Mouse (Mus musculus) layer of hippocampus, postnatal 10 days (tissue): ENCODE results near the gene Scaf4. TPM values are rescaled to one million over a fixed set of nuclear protein-coding genes. Genes with fewer than 3 reads are reported as not detected.

ENCODE experiments used
- DNase-seq, 2 experiments: peaks; one replicate each; pipeline ENCODE4 v3.0.0; 2021; ENCODE audit warnings: low spot score in 2 of 2
- total RNA-seq, 2 experiments: library from RNA; stranded (reverse); gene quantifications; 2 replicates each; pipeline ENCODE4 v1.2.3; 2021

The Scaf4 gene
- total RNA-seq, 2 experiments from 2014 or later = 52.1 to 57.5 TPM

DNA sequence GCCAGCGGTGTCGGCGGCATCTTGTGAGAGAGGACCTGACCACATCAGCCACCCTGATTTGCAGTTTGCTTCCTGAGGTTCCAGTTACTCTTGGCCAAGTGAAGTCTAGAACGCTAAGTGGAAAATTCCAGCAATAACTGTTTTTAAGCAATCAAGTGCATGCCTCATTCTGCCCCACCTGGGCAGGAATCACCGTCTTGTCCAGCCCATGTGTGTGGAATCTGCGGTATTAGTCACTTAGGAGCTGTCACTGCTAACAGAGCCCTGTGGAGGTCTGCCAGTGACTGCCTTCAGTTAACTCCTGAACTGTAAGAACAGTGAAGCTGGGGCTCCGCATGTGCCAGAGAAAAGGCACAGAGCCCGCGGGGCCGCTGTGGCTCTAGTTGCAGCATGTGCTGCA is 73.6 kb downstream of the Scaf4 start:
- no peak for DNase-seq

DNA sequence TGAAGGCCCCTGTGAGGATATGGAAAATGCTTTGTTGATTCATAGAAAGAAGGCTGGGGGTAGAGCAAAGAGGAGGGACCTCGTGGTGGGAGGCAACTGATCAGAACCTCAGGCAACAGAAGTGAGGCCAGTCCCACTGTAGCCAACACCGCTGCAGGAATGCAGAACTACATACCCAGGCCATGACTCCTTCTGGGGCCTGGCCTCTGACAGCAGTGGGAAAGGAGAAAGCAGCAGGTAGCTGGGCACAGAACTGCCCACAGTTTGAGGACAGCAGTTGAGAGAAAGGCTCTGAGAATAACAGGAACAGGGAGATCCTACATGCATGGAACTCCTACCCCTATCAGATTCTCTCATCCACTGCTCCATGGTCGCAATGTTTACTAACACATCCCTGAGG is 75.3 kb downstream of the Scaf4 start:
- no peak for DNase-seq

DNA sequence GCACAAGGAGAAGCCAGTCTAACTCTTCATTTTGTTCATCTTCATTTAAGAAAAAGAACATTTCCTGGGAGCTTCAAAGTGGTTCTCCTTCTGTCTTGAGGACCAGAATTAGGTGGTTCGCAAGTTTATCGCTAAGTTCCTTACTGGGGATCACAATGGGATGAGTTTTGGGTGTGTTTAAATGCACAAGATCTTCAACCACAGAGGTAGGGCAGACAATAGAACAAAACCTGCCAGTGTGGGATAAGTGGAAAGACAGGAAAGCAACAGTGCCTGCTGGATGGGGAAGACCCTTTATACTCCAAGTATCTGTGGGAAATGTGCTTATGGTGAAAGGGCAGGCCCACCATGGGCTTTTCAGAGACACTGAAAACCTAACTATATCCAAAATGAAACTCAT is 79.4 kb downstream of the Scaf4 start:
- no peak for DNase-seq

DNA sequence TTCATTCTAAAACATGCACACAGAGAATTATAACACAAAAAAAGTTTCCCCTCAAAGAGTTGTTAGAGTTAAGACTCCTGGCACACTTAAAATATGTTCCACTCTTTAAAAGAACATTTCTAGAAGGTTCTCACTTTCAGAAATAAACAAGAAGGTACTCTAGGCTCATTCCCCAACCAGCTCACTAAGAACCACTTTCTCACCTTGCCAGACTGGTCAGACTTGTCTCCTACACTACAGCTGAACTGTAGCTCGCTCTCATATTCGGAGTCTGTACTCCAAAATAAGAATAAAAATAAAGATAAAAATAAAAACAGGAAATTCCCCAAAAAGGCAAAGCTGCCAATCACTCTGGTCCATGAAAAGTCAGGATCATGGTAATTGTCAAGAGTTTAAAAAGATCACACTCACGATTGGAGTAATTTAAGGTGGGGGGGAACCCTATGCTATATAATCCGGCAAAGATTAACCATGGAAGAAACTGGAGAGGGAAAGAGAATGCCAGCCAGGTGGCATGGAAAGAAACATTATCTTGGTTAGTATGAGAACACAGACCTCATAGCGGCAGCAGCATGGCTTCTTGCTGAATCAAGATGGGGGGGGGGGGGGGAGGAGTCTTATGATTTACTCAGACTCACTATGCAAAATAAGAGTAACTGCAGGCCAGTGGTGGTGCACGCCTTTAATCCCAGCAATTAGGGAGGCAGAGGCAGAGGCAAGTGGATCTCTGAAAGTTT is 80.9 kb downstream of the Scaf4 start:
- DNase-seq = no peak

DNA sequence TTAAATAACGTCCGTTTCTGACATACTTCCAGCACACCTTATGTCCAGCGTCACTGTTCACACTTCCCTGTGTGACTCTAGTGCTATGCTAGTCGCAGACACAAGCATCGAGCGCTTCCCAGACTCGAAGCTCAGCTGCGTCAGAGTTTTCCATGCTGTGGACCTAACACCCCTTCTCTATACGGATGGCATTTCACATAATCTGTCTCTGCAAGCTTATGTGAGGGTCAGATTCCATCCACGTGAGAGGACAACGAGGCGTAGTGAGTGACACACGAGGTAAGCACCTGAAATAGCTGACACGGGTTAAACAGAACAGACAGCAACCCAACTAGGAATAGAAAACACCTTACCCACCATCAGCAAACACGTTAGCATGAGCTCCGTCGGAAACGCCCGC is 82.2 kb downstream of the Scaf4 start:
- DNase-seq = no peak

DNA sequence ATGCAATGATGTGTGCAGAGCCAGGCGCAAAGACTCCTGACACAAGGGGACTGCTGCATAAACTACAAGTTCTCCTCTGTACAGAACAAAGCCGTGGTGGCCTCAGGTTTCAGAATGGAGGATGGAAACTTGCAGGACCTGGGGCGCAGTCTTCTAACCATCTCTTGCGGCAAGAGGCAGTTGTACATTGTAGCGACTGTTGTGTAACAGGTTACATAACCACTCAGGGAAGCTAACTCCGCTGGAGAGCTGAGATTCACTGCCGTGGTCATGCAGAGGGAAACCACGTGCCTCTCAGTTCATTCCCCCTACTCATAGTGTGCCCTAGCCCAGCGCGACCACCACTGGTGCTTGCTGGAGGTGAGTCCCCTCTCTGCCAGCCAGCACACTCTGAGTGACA is 85.1 kb downstream of the Scaf4 start:
- no peak for DNase-seq

DNA sequence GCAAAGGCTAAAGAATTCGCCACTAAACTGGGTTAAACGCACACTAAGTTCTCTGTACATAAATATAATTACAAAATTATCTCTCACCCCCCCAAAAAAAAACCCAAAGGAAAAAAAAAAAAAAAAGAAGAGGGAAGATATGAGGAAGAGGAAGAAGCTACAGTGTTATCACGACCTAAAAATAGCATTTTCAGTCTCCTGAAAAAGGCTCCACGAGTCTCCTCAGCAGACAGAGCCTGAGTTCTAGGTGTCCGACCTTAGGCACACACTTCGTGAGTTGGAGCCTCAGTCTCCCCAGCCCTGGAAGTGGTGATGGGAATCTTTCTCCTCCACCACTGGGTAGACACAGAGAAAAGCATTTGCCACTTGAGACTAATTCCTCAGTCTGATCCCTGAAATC is 85.7 kb downstream of the Scaf4 start:
- no peak for DNase-seq

DNA sequence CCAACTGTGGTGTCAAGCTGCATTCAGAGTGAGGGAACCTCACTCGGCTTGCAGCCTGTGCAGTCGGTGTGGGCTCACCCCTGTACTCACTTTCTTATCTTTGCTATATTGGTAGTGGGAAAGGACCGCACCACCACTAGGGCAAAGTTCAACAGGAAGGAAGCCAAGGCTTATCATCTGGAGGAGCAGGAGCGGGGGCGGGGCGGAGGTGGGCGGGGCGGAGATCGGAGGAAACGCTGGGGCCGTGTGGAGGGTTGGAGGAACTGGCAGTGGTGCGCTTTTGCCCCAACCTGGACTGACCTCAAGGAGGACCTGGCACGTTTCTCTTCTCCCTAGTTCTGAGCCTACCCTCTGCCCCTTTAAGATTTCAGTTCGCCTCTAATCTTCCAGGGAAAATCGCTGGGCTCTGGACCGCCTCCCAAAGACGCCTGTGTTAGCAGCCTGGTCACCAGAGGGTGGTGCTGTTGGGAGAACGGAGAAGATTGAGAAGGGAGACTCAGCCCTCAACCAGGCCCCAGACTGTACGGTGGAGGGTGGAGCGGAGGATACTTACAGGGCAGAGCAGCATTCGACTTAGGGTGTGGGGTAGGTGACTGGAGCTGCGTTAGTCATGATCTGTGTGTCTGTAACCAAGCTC is 86.8 kb downstream of the Scaf4 start:
- DNase-seq = peak; percentile 72 to 78

DNA sequence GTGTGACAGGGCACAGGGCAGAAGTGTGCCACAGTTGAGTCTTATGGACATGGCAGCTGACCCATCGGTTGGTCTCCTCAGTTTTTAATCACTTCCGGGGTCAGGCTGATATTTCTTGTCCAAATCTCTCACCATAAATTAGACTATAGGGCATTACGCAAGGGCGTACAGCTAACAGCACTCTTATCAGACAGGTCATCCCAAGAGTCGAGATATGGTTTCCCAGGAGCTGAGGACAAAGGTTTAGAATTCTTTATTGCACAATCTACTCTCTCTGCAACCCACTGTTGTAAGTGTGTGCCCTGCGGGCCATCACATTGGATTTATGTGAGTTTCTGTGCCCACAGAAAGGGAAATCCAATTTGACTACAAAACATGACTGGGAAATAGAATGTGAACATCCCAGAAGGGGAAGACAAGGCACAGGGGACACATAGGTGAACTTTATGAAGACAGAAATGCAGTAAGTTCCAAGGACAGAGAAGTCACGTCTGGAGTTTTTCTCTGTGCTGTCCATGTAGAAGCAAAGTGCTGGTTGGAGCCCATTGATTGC is 87.5 kb downstream of the Scaf4 start:
- DNase-seq = no peak

DNA sequence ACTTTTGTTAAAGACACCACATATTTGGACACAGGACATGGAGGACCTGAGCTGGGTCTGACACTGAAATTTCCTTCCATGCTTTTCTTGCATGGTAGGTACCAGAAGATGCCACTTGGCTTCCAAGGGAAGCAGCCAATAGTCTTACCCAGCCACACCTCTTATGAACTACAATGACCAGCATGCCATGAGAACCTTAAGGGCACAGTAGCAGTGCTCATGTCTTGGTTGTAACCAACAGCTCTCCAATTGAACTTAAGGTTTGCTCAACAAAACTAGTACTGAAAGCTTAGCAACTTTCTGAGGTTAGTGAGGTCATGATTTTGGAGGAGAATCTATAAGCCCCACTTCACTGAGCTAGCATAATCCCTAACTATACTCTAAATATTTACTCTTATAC is 90.6 kb downstream of the Scaf4 start:
- DNase-seq = no peak

DNA sequence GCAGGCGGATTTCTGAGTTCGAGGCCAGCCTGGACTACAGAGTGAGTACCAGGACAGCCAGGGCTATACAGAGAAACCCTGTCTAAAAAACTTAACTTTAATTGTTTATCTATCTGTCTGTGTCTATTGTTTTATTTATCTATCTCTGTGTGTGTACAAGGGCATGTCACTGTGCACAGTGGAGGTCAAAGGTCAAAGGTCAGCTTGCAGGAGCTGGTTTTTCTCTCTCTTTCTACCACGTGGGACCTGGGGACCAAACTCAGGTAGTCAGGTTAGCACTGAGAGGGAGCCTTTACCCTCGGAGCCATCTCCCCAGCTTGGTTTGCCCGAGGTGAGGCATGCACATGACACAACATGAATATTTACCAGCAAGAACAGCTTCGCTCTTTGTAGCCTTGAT is 93.0 kb downstream of the Scaf4 start:
- DNase-seq = no peak

DNA sequence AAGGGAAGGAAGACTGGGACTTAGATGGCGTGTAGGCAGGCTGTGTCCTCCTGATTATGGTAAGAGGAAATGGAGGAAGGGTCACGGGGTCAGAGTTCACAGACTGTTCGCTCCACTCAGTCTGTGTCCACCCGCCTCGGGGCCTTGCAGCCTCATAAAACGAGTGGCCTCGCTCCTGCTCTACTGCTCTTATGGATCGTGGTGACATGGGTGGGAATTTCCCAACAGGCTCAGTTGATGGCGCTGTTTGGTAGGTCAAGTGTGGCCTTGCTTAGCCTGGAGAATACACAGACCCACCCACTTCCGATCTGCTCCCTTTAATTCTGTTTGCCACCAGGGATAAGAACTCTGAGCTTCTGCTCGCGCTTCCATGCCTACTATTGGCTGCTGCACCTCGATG is 96.8 kb downstream of the Scaf4 start:
- DNase-seq = no peak

DNA sequence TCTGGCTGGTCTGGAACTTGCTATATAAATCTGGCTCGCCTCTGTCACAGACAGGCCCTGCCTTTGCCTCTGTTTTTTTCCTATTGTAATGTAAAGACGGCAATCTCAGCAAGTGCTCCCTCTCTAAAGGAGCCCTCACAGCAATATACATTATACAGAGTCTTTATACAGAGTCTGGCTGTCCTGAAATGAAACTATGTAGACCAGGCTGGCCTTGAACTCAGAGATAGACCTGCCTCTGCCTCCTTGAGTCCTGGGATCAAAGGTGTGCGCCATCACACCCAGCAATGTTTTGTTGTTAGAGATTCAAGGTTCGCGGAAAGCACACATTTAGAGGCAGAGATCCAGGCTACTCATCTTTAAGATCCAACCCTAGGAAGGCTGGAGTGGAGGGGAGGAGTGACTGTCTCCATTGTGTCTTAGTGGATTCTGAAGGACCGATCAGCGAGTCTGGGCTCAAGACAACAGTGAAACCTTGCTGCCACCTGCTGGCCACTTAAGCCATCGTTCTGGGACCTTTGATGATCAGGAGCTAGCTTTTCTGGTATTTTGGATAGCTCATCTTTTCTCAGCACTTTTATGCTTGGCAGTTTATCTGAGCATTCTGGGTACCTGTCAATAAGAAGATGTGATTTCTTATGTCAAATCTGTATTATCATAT is 98.2 kb downstream of the Scaf4 start:
- peak; percentile 87 to 88 for DNase-seq

DNA sequence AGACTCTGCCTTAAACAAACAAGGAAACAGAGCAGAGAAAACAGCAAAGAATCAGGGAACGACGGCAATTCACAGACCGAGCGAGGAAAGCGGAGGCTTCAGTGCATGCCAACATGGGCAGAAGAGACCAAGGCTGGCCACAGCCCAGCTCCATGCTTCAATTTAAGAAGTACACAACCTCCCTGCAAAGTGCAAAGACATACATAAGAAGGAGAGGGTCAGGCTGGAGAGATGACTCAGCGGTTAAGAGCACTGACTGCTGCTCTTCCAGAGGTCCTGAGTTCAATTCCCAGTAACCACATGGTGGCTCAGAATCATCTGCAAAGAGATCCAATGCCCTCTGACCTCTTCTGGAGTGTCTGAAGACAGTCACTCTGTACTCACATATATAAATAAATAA is 100.2 kb downstream of the Scaf4 start:
- no peak for DNase-seq

DNA sequence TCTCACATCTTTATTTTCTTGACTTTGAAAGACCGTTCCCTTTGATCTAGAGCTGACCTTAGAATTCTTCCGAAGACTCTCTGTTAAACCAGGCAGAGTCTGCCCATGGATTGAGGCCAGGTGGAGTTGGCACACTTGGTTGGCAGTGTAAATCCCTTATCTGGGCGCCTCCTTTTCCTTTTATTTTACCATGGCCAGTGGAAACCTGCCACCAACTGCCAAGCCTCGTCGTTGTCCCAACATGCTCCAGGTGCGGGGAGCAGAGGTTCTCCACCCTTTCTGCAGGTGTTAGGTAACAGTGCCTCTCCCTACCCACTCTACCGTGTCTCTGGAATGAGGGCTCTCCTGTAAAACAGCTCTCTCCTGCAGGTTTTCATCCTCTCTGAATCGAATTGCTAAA is 102.6 kb downstream of the Scaf4 start:
- no peak for DNase-seq

DNA sequence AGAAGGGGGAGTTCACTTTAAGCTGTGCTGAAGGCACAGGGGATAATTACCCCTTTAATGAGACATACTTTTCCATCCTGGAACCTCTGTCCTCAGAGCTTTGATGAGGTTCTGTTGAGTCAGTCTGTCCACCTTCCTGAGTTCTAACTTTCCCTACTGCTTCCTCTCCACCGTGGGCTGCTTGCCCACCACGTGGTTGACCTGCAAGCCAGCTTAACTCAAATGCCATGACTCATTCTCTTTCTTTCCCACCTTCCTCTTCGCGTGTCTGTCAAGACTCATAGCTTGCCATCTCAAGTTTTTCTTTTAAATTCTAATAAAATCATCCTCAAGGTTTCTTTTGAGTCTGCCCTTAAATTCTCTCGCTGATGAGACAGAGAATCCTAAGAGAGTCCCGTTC is 103.3 kb downstream of the Scaf4 start:
- DNase-seq = no peak

DNA sequence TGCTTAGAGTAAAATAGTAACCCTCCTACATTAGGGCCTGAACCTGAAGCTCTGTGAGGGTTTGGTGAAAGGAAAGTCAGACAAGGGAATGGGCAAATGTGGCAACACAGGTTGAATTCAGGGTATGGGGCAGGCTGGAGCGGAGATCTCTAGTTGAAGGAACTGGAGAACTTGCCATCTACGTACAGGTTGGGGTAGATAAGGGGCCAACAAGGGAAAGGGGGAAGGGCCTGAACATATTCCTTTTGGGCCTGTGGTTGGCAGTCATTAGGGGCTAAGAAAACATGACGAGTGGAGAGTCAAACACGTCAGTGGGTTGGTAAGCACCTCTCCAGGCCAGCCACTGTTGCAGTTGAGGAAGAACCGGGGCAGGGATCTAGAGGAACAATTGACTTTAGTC is 104.4 kb downstream of the Scaf4 start:
- no peak for DNase-seq

DNA sequence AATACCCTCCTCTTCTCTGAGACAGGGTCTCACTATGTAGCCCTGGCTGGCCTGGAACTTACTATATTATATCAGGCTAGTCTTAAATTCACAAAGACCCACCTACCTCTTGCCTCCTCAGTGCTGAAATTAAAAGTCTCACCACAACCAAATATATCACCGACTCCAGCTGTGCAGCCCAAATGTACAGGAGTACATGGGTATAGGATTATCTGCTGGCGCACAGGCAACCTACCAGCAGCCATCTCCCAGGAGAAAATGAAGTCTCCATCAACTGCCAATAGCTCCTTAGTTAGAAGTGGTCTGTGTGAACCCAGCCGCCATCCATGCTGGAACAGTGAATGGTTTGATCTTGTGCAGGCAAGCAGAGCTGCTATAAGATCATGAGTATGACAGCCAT is 105.9 kb downstream of the Scaf4 start:
- no peak for DNase-seq

DNA sequence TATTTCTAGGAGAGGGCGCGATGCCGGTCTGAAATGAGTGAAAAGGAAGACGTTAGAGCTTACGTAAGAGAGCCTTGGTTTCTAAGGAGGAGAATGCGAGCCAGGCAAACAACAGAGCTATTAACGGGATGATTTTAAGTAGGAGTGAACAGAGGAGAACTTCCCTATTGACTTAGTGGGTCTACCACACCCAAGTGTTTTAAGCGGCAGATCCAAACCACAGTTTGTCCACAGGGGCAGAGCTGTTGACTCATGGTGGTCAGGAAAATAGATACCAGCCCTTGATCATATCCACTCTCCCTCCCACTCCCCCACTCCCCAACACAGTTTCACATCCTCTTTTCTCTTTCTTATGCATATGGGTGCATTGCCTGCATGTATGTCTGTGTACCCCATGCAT is 106.9 kb downstream of the Scaf4 start:
- DNase-seq = no peak

DNA sequence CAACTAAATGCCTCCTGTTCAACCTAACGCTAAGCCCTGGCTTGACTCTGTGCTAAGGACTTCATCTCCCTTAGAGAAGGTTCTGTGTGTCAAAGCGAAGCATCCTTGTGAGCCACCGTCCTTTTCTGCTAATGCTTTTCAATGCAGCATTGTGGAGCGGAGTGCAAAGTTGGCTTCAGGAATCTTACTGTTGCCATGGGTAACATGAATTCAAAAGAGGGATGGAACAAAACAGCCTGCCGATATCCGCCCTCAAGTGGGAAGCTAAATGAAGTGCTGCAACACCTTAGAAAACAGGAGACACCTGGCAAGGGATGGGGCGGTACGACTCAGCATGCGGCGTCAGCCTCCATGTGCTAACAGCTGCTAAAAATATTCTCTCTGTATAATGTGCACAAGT is 107.8 kb downstream of the Scaf4 start:
- DNase-seq = peak in 1 of 2 experiments; percentile 47
